Mouse (Mus musculus): ENCODE results near the gene Parvb. TPM values are rescaled to one million over a fixed set of nuclear protein-coding genes. Genes with fewer than 3 reads are reported as not detected.

The Parvb gene
- polyA plus RNA-seq, 1 experiment, result 54.5 TPM

- Histone ChIP-seq H3K9me3 (replicated peaks; ENCODE audit: control insufficient read depth, insufficient read depth, low read length, poor library complexity, severe bottlenecking) (0 out of 2 replicates have a peak, but pooled peaks cover 3% of the 10 kb centered on the region), H3K4me1 (ENCODE audit: control insufficient read depth, insufficient read depth, low read length) (no peaks in the 10 kb centered on the region), H3K4me3 (ENCODE audit: low read depth, low read length) (no peak overlapping the region), H3K27me3 (ENCODE audit: control insufficient read depth, insufficient read depth, low read length, poor library complexity, severe bottlenecking) (no peaks in the 10 kb centered on the region), H3K27ac (ENCODE audit: insufficient read depth, low read length) (no peak overlapping the region), H3K9ac (ENCODE audit: low read depth, poor library complexity, severe bottlenecking) (no peak overlapping the region), H3K36me3 (ENCODE audit: control insufficient read depth, insufficient read depth, low read length, poor library complexity, severe bottlenecking) (no peaks in the 10 kb centered on the region; the same call in 1 of the 2 replicates)
- TF ChIP-seq CTCF (IDR thresholded peaks at IDR 0.05; ENCODE audit: low read depth, low read length) (no peak), POLR2A (IDR thresholded peaks at IDR 0.05; ENCODE audit: insufficient read depth, low read length) (no peak), EP300 (IDR thresholded peaks at IDR 0.05; ENCODE audit: insufficient read depth, low read depth, low read length) (no peak)
Measured at GRCm38 (mm10) chr15:84270463-84270862, 38.6 kb downstream of the Parvb start.

DNA sequence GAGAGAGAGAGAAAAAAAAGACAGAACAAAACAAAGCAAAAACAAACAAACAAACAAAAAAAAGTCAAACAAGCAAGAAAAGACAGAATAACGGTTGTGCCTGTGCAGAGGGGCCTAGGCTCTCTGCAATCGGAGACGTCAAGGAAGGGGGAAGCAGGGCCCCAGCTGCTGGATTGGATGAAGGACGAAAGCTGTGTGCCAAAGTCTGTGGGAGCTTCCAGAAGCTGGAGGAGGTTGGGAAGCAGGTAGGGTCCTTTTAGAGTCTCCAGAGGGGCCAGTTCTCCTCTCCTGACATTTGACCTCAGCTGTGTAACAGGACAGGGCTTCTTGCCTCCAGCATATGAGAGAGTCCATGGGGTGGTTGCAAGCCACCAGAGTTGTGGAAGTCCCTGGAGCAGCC lies 44.2 kb downstream of the Parvb start:
- TF ChIP-seq CTCF (IDR thresholded peaks at IDR 0.05; ENCODE audit: low read depth, low read length) (no peak), POLR2A (IDR thresholded peaks at IDR 0.05; ENCODE audit: insufficient read depth, low read length) (no peak), EP300 (IDR thresholded peaks at IDR 0.05; ENCODE audit: insufficient read depth, low read depth, low read length) (no peak)
- Histone ChIP-seq H3K4me1 (ENCODE audit: control insufficient read depth, insufficient read depth, low read length) (no peaks in the 10 kb centered on the region), H3K9me3 (replicated peaks; ENCODE audit: control insufficient read depth, insufficient read depth, low read length, poor library complexity, severe bottlenecking) (0 out of 2 replicates have a peak, but pooled peaks cover 3% of the 10 kb centered on the region), H3K9ac (ENCODE audit: low read depth, poor library complexity, severe bottlenecking) (no peak overlapping the region), H3K36me3 (ENCODE audit: control insufficient read depth, insufficient read depth, low read length, poor library complexity, severe bottlenecking) (no peaks in the 10 kb centered on the region; the same call in 1 of the 2 replicates), H3K4me3 (ENCODE audit: low read depth, low read length) (no peak overlapping the region), H3K27me3 (ENCODE audit: control insufficient read depth, insufficient read depth, low read length, poor library complexity, severe bottlenecking) (no peaks in the 10 kb centered on the region), H3K27ac (ENCODE audit: insufficient read depth, low read length) (no peak overlapping the region)

DNA sequence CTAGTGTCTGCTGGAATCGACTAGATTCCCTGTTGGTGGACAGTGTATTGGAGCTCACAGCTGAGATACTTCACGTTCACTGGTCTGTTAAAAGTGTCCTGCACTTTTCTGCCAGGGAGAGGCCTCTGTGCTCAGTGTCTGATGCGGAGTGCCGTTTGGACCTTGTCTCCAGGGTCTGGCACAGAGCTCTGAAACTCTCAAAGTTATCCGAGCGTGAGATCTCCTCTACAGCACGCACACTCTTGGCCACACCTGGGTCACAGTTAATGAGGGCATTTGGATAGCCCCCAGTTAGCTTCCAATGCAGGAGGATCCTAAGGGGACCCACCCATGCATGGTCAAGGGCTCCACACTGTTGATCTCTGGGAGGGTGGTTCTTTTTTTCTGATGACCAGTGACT lies 46.2 kb downstream of the Parvb start:
- H3K4me1 ChIP-seq (ENCODE audit: control insufficient read depth, insufficient read depth, low read length), result no peaks in the 10 kb centered on the region
- H3K36me3 ChIP-seq (ENCODE audit: control insufficient read depth, insufficient read depth, low read length, poor library complexity, severe bottlenecking), result no peaks in the 10 kb centered on the region
- no peak overlapping the region for H3K4me3 ChIP-seq (ENCODE audit: low read depth, low read length)
- no peak for TF ChIP-seq CTCF (IDR thresholded peaks at IDR 0.05; ENCODE audit: low read depth, low read length)
- TF ChIP-seq EP300 (IDR thresholded peaks at IDR 0.05; ENCODE audit: insufficient read depth, low read depth, low read length), result no peak
- no peak for TF ChIP-seq POLR2A (IDR thresholded peaks at IDR 0.05; ENCODE audit: insufficient read depth, low read length)
- H3K27ac ChIP-seq (ENCODE audit: insufficient read depth, low read length), result no peak overlapping the region
- no peaks in the 10 kb centered on the region for H3K27me3 ChIP-seq (ENCODE audit: control insufficient read depth, insufficient read depth, low read length, poor library complexity, severe bottlenecking)
- H3K9me3 ChIP-seq (replicated peaks; ENCODE audit: control insufficient read depth, insufficient read depth, low read length, poor library complexity, severe bottlenecking), result 0 out of 2 replicates have a peak, but pooled peaks cover 3% of the 10 kb centered on the region
- H3K9ac ChIP-seq (ENCODE audit: low read depth, poor library complexity, severe bottlenecking), result no peak overlapping the region

GRCm38 (mm10) chr15:84278656-84279055 lies 46.8 kb downstream of the Parvb start:
- no peaks in the 10 kb centered on the region for H3K36me3 ChIP-seq (ENCODE audit: control insufficient read depth, insufficient read depth, low read length, poor library complexity, severe bottlenecking)

DNA sequence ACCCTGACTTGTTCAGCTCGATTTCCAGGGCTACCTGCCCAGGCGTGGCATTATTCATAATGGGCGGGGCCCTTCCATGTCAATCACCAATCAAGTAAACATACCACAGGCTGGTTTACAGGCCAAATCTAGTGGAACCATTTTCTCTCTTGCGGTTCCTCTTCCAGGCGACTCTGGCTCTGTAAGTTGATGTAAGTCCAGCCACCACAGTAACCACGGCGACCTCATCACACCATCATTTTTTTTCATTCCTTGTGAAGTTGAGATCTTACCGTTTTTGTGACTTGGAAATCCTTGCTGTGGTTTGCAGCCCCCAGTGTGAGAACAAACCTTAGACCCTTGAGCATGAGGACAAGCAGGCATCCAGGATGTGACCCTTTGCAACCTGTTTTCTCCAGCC lies 48.5 kb downstream of the Parvb start:
- no peaks in the 10 kb centered on the region for H3K36me3 ChIP-seq (ENCODE audit: control insufficient read depth, insufficient read depth, low read length, poor library complexity, severe bottlenecking)
- no peaks in the 10 kb centered on the region for H3K9me3 ChIP-seq (replicated peaks; ENCODE audit: control insufficient read depth, insufficient read depth, low read length, poor library complexity, severe bottlenecking)
- H3K4me3 ChIP-seq (ENCODE audit: low read depth, low read length), result no peak overlapping the region
- H3K27me3 ChIP-seq (ENCODE audit: control insufficient read depth, insufficient read depth, low read length, poor library complexity, severe bottlenecking), result no peaks in the 10 kb centered on the region
- no peak overlapping the region for H3K9ac ChIP-seq (ENCODE audit: low read depth, poor library complexity, severe bottlenecking)
- TF ChIP-seq EP300 (IDR thresholded peaks at IDR 0.05; ENCODE audit: insufficient read depth, low read depth, low read length) (no peak), POLR2A (IDR thresholded peaks at IDR 0.05; ENCODE audit: insufficient read depth, low read length) (no peak), CTCF (IDR thresholded peaks at IDR 0.05; ENCODE audit: low read depth, low read length) (no peak)
- no peak overlapping the region for H3K27ac ChIP-seq (ENCODE audit: insufficient read depth, low read length)
- no peaks in the 10 kb centered on the region for H3K4me1 ChIP-seq (ENCODE audit: control insufficient read depth, insufficient read depth, low read length)

More at GRCm38 (mm10) chr15:84278656-84279055, 46.8 kb downstream of the Parvb start:
- Histone ChIP-seq H3K9me3 (replicated peaks; ENCODE audit: control insufficient read depth, insufficient read depth, low read length, poor library complexity, severe bottlenecking) (0 out of 2 replicates have a peak, but pooled peaks cover 3% of the 10 kb centered on the region), H3K4me3 (ENCODE audit: low read depth, low read length) (no peak overlapping the region), H3K9ac (ENCODE audit: low read depth, poor library complexity, severe bottlenecking) (no peak overlapping the region), H3K4me1 (ENCODE audit: control insufficient read depth, insufficient read depth, low read length) (no peaks in the 10 kb centered on the region), H3K27ac (ENCODE audit: insufficient read depth, low read length) (no peak overlapping the region), H3K27me3 (ENCODE audit: control insufficient read depth, insufficient read depth, low read length, poor library complexity, severe bottlenecking) (no peaks in the 10 kb centered on the region)
- TF ChIP-seq CTCF (IDR thresholded peaks at IDR 0.05; ENCODE audit: low read depth, low read length), result no peak
- no peak for TF ChIP-seq EP300 (IDR thresholded peaks at IDR 0.05; ENCODE audit: insufficient read depth, low read depth, low read length)
- no peak for TF ChIP-seq POLR2A (IDR thresholded peaks at IDR 0.05; ENCODE audit: insufficient read depth, low read length)

GRCm38 (mm10) chr15:84280712-84281347 lies 49.0 kb downstream of the Parvb start:
- no peaks in the 10 kb centered on the region for H3K9me3 ChIP-seq (replicated peaks; ENCODE audit: control insufficient read depth, insufficient read depth, low read length, poor library complexity, severe bottlenecking)
- H3K9ac ChIP-seq (ENCODE audit: low read depth, poor library complexity, severe bottlenecking), result no peak overlapping the region
- no peak overlapping the region for H3K4me3 ChIP-seq (ENCODE audit: low read depth, low read length)
- no peak overlapping the region for H3K27ac ChIP-seq (ENCODE audit: insufficient read depth, low read length)
- H3K27me3 ChIP-seq (ENCODE audit: control insufficient read depth, insufficient read depth, low read length, poor library complexity, severe bottlenecking), result no peaks in the 10 kb centered on the region
- TF ChIP-seq CTCF (IDR thresholded peaks at IDR 0.05; ENCODE audit: low read depth, low read length) (no peak), POLR2A (IDR thresholded peaks at IDR 0.05; ENCODE audit: insufficient read depth, low read length) (no peak), EP300 (IDR thresholded peaks at IDR 0.05; ENCODE audit: insufficient read depth, low read depth, low read length) (no peak)
- no peaks in the 10 kb centered on the region for H3K36me3 ChIP-seq (ENCODE audit: control insufficient read depth, insufficient read depth, low read length, poor library complexity, severe bottlenecking)
- no peaks in the 10 kb centered on the region for H3K4me1 ChIP-seq (ENCODE audit: control insufficient read depth, insufficient read depth, low read length)
